Mouse (Mus musculus) liver, embryonic 12.5 days (tissue): Measurements from ENCODE around the gene Gm49384. TPM values are rescaled to one million over a fixed set of nuclear protein-coding genes. Genes with fewer than 3 reads are reported as not detected.

Source experiments
- ATAC-seq: fragments of 200-750 bp; cut with Nextera tagmentation; 2 replicates; pipeline ENCODE4 v1.8.0; 2017; ENCODE audit warnings: moderate number of reproducible peaks, mild to moderate bottlenecking, moderate library complexity
- H3K27ac ChIP-seq: fragments of 300-500 bp; sonication (generic); 2 replicates; pipeline ENCODE4 v1.5.1; 2016; ENCODE audit warnings: mild to moderate bottlenecking
- H3K27me3 ChIP-seq: fragments of 300-500 bp; sonication (generic); replicated peaks from 2 replicates; pipeline ENCODE4 v1.6.1; 2016; ENCODE audit warnings: mild to moderate bottlenecking, moderate library complexity
- H3K36me3 ChIP-seq: fragments of 300-500 bp; sonication (generic); 2 replicates; pipeline ENCODE4 v1.6.1; 2016; ENCODE audit warnings: mild to moderate bottlenecking, moderate library complexity
- H3K4me1 ChIP-seq: fragments of 300-500 bp; sonication (generic); 2 replicates; pipeline ENCODE4 v1.6.1; 2016
- H3K4me2 ChIP-seq: fragments of 300-500 bp; sonication (generic); 2 replicates; pipeline ENCODE4 v1.6.1; 2016; ENCODE audit warnings: mild to moderate bottlenecking, moderate library complexity
- H3K4me3 ChIP-seq: fragments of 300-500 bp; sonication (generic); 2 replicates; pipeline ENCODE4 v1.5.1; 2016; ENCODE audit warnings: mild to moderate bottlenecking, moderate library complexity
- H3K9ac ChIP-seq: fragments of 300-500 bp; sonication (generic); 2 replicates; pipeline ENCODE4 v1.6.1; 2016; ENCODE audit warnings: mild to moderate bottlenecking, moderate library complexity
- H3K9me3 ChIP-seq: fragments of 300-500 bp; sonication (generic); replicated peaks from 2 replicates; pipeline ENCODE4 v1.6.1; 2016; ENCODE audit warnings: mild to moderate bottlenecking, moderate library complexity
- WGBS: fragments of 180-500 bp; shearing (Covaris S2); methylation state at CpG from one replicate; pipeline ENCODE4 v1.1.7; 2016; ENCODE audit not compliant: insufficient replicate concordance; 5-methylcytosine and 5-hydroxymethylcytosine counted together
- polyA plus RNA-seq: library from polyadenylated mRNA; unstranded; fragments of >200 nt; fragmentation: Nextera tagmentation; extraction: Ambion mirVana; gene quantifications from 2 replicates; pipeline ENCODE4 v1.2.1, GENCODE M21; 2016

Gm49384 gene
- polyA plus RNA-seq, 1 experiment from 2014 or later: 29.3 TPM

- peak within 1 kb of the TSS; percentile 99 for H3K4me2 ChIP-seq
- ATAC-seq: peak; percentile 43
- H3K36me3 ChIP-seq: peaks cover 46% of the 10 kb centered on the region
- H3K9ac ChIP-seq: peak within 1 kb of the TSS; percentile 92
- H3K4me3 ChIP-seq: peak within 1 kb of the TSS; percentile 98
- peak within 1 kb of the TSS; percentile 90 for H3K27ac ChIP-seq
- H3K9me3 ChIP-seq: no peaks in the 10 kb centered on the region
- WGBS: 1% methylated on average over 18 of the region's 18 CpGs
- no peaks in the 10 kb centered on the region for H3K27me3 ChIP-seq
- H3K4me1 ChIP-seq: peaks cover 39% of the 10 kb centered on the region
Observed at GRCm38 (mm10) chr12:69198164-69198535, 5.9 kb downstream of the Gm49384 start, which contains the start of gene Dnaaf2. Gene Dnaaf2 (minus strand): TSS chr12:69198429.

DNA sequence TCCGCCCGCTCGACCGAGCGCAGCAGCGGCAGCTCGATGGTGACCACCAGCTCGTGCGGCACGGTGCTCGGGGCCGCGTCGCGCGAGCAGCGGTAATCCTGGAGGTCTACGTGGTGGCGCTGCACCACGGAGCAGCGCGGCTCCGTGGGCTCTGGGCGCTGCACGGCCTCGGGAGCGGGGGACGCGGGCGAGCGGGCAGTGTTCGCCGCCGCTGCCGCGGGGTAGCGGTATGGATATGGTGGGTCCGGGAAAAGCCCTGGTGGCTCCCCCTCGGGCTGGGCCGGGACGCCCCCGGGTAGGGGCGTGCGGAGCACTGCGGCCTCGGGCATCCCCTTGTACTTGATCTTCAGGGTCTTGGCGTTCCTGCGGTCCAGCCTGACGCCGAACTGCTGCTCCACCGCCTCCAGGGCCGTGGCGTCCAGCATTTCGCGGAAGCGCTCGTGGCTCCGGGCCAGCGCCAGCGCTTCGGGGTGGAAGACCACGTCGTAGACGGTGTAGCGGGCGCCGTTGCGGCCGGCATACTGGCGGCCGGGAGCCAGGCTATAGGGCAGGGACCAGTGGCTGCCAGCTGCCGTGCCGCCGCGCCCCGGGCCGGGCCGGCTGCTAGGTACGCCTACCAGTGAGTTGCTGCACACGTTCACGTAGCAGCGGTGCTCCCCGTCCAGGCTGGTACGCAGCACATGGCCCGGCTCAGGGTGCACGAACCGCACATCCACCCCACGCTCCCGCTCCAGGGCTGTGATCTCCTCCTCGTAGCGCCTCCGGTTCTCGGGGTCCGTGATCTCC is 6.5 kb downstream of the Gm49384 start:
- Histone ChIP-seq H3K27me3 (no peaks in the 10 kb centered on the region), H3K4me1 (peaks cover 39% of the 10 kb centered on the region), H3K36me3 (peaks cover 46% of the 10 kb centered on the region), H3K27ac (peak overlapping the region; percentile 90), H3K4me2 (peak overlapping the region; percentile 99), H3K9ac (peak overlapping the region; percentile 92), H3K4me3 (peak overlapping the region; percentile 98), H3K9me3 (no peaks in the 10 kb centered on the region)
- WGBS: under 1% methylated on average over 89 of the region's 94 CpGs
- peak; percentile 84 for ATAC-seq

GRCm38 (mm10) chr12:69196444-69197377 is 7.4 kb downstream of the Gm49384 start, which contains the start of gene Gm49383:
Gene Gm49383 (minus strand): TSS chr12:69197104.
- Histone ChIP-seq H3K4me1 (peaks cover 39% of the 10 kb centered on the region), H3K27me3 (no peaks in the 10 kb centered on the region), H3K9ac (peak within 1 kb of the TSS; percentile 92), H3K4me2 (peak within 1 kb of the TSS; percentile 99), H3K36me3 (peaks cover 46% of the 10 kb centered on the region), H3K4me3 (peak within 1 kb of the TSS; percentile 98), H3K27ac (peak within 1 kb of the TSS; percentile 90), H3K9me3 (no peaks in the 10 kb centered on the region)
- ATAC-seq: peak; percentile 72
- WGBS: under 1% methylated on average over 75 of the region's 75 CpGs

DNA sequence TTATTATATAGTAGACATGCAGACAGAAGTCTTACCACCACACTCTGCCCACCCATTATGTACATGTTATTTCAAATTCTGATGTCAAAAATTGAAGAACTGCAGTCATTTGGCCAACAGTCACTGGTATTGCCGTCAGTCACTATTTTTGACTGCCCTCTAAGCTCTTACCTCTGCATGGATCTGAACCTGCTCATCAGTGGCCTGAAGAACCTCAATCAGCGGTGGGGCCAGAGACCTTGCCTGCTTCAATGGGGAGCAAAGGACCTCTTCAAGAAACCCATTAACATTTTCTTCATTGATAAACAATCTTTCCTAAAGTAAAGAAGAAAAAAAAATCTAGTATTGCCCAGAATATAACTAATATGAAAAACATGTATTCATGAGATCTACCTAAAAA is 11.4 kb downstream of the Gm49384 start:
- Histone ChIP-seq H3K9ac (no peak overlapping the region), H3K36me3 (peaks cover 57% of the 10 kb centered on the region), H3K4me2 (no peak overlapping the region), H3K27ac (no peak overlapping the region), H3K4me1 (peaks cover 24% of the 10 kb centered on the region), H3K27me3 (no peaks in the 10 kb centered on the region), H3K9me3 (no peaks in the 10 kb centered on the region), H3K4me3 (no peak overlapping the region)
- WGBS: 85% methylated on average over 2 of the region's 2 CpGs
- no peak for ATAC-seq

DNA sequence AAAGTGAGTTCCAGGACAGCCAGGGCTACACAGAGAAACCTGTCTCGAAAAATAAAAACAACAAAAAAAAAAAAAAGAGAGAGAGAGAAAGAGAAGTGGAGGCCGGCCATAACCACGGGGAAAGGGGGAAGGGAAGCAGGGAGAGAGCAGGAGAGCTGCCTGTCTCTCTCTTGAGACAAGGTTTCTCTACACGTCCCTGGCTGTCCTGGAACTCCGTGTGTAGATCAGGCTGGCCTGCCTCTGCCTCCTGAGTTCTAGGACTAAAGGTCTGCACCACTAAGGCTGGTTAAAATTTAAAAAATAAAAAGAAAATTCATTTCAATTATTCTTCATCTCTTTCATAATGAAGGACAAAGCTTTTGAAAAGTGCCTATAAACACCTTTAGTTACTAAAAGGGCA is 12.7 kb downstream of the Gm49384 start:
- H3K9ac ChIP-seq: no peak overlapping the region
- H3K36me3 ChIP-seq: peaks cover 67% of the 10 kb centered on the region
- no peak overlapping the region for H3K27ac ChIP-seq
- no peak overlapping the region for H3K4me2 ChIP-seq
- ATAC-seq: no peak
- WGBS: 85% methylated on average over 5 of the region's 5 CpGs
- no peaks in the 10 kb centered on the region for H3K9me3 ChIP-seq
- no peak overlapping the region for H3K4me3 ChIP-seq
- no peaks in the 10 kb centered on the region for H3K27me3 ChIP-seq
- peaks cover 33% of the 10 kb centered on the region for H3K4me1 ChIP-seq

DNA sequence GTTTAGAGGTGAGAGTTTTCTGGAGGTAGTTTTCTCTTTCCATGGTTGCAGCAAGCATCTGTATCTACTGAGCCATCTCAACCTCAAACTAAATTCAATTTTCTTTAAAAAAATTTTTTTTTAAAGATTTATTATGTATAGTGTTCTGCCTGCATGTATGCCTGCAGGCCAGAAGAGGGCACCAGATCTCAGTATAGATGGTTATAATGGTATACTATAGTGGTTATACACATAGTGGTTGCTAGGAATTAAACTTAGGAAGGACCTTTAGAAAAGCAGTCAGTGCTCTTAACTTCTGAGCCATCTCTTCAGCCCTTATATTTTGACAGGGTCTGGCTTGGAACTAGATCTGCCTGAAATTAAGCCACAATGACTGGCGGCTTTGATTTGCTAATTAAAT is 13.5 kb downstream of the Gm49384 start:
- no peaks in the 10 kb centered on the region for H3K27me3 ChIP-seq
- H3K4me2 ChIP-seq: no peak overlapping the region
- no peak overlapping the region for H3K4me3 ChIP-seq
- no peak overlapping the region for H3K27ac ChIP-seq
- peaks cover 34% of the 10 kb centered on the region for H3K4me1 ChIP-seq
- H3K9ac ChIP-seq: no peak overlapping the region
- 97% methylated on average over 1 of the region's 1 CpGs for WGBS
- no peaks in the 10 kb centered on the region for H3K9me3 ChIP-seq
- no peak for ATAC-seq
- H3K36me3 ChIP-seq: peaks cover 70% of the 10 kb centered on the region

GRCm38 (mm10) chr12:69190074-69190473 is 14.0 kb downstream of the Gm49384 start:
- Histone ChIP-seq H3K9ac (no peak overlapping the region), H3K27me3 (no peaks in the 10 kb centered on the region), H3K9me3 (no peaks in the 10 kb centered on the region), H3K4me3 (no peak overlapping the region), H3K4me1 (peaks cover 35% of the 10 kb centered on the region), H3K27ac (no peak overlapping the region), H3K36me3 (peaks cover 72% of the 10 kb centered on the region), H3K4me2 (no peak overlapping the region)
- no peak for ATAC-seq
- 85% methylated on average over 9 of the region's 9 CpGs for WGBS

GRCm38 (mm10) chr12:69186811-69187471 is 17.1 kb downstream of the Gm49384 start:
- peaks cover 38% of the 10 kb centered on the region for H3K4me1 ChIP-seq
- no peak for ATAC-seq
- 65% methylated on average over 5 of the region's 5 CpGs for WGBS
- peak overlapping the region; percentile 46; the same call in 1 of the 2 replicates for H3K27ac ChIP-seq
- H3K36me3 ChIP-seq: peaks cover 60% of the 10 kb centered on the region
- H3K9ac ChIP-seq: 0 out of 2 replicates have a peak overlapping the region, but pooled peaks have one; percentile 34
- H3K27me3 ChIP-seq: no peaks in the 10 kb centered on the region
- H3K4me2 ChIP-seq: peak overlapping the region; percentile 28
- H3K4me3 ChIP-seq: 0 out of 2 replicates have a peak overlapping the region, but pooled peaks have one; percentile 0
- no peaks in the 10 kb centered on the region for H3K9me3 ChIP-seq

- Histone ChIP-seq H3K9me3 (no peaks in the 10 kb centered on the region), H3K27ac (0 out of 2 replicates have a peak overlapping the region, but pooled peaks have one; percentile 94), H3K9ac (peak overlapping the region; percentile 94), H3K36me3 (peaks cover 57% of the 10 kb centered on the region), H3K27me3 (no peaks in the 10 kb centered on the region), H3K4me1 (peaks cover 38% of the 10 kb centered on the region), H3K4me2 (peak overlapping the region; percentile 95), H3K4me3 (peak overlapping the region; percentile 94)
- 33% methylated on average over 7 of the region's 7 CpGs for WGBS
- no peak for ATAC-seq
Observed at GRCm38 (mm10) chr12:69185371-69185770, 18.7 kb downstream of the Gm49384 start.

DNA sequence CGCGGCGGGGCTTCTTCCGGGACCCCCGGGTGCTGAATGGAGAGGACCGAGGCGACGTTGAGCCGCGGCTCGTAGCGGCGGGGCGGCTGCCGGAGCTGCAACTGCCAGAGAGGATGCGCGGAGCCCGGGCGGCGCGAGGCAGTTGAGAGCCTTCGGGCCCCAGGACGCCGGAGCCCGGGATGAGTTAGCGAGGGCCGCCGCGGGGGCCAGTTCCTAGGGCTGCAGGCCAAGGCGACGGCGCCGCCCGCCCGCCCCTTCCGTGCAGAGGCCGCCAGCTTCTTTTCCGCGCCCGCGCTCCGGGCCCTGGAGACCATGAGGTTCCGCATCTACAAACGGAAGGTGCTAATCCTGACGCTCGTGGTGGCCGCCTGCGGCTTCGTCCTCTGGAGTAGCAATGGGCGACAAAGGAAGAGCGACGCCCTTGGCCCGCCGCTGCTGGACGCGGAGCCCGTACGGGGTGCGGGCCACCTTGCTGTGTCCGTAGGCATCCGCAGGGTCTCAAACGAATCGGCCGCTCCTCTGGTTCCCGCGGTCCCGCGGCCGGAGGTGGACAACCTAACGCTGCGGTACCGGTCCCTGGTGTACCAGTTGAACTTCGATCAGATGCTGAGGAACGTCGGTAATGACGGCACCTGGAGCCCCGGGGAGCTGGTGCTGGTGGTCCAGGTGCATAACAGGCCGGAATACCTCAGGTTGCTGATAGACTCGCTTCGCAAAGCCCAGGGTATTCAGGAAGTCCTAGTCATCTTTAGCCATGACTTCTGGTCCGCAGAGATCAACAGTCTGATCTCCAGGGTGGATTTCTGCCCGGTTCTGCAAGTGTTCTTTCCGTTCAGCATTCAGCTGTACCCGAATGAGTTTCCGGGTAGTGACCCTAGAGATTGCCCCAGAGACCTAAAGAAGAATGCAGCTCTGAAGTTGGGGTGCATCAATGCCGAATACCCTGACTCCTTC is 19.4 kb downstream of the Gm49384 start:
- peak; percentile 62 for ATAC-seq
- peak overlapping the region; percentile 95 for H3K4me2 ChIP-seq
- H3K27me3 ChIP-seq: no peaks in the 10 kb centered on the region
- no peaks in the 10 kb centered on the region for H3K9me3 ChIP-seq
- H3K36me3 ChIP-seq: peaks cover 54% of the 10 kb centered on the region
- H3K27ac ChIP-seq: peak overlapping the region; percentile 94
- H3K9ac ChIP-seq: peak overlapping the region; percentile 94
- WGBS: under 1% methylated on average over 86 of the region's 86 CpGs
- peak overlapping the region; percentile 94 for H3K4me3 ChIP-seq
- H3K4me1 ChIP-seq: peaks cover 38% of the 10 kb centered on the region
